Mouse (Mus musculus) cerebellum, postnatal 36 days (tissue): Measurements from ENCODE around the gene Fam57a.

ENCODE experiments used
- DNase-seq, 2 experiments: peaks; one replicate each; pipeline ENCODE4 v3.0.0; 2021 to 2022; ENCODE audit warnings: mixed read lengths in 2 of 2

Gene Fam57a

GRCm38 (mm10) chr11:76179495-76180145, at the start of gene Fam57a, which contains the start of gene Vps53:
Fam57a (plus strand) TSS chr11:76179671.
Vps53 (minus strand) TSS chr11:76179647.
- DNase-seq, result peak; percentile 91 to 93

- no peak for DNase-seq
Measured at GRCm38 (mm10) chr11:76130859-76131258, 48.6 kb upstream of the Fam57a start.

- no peak for DNase-seq
Measured at GRCm38 (mm10) chr11:76135641-76136437, 43.6 kb upstream of the Fam57a start.

GRCm38 (mm10) chr11:76137996-76138395, 41.5 kb upstream of the Fam57a start:
- DNase-seq, result no peak

GRCm38 (mm10) chr11:76144386-76144785, 35.1 kb upstream of the Fam57a start:
- no peak for DNase-seq

- no peak for DNase-seq
Measured at GRCm38 (mm10) chr11:76145169-76145568, 34.3 kb upstream of the Fam57a start.

GRCm38 (mm10) chr11:76146187-76147010, 33.1 kb upstream of the Fam57a start:
- peak; percentile 34 to 39 for DNase-seq

- DNase-seq, result no peak
Measured at GRCm38 (mm10) chr11:76148055-76149008, 31.1 kb upstream of the Fam57a start.

- DNase-seq, result no peak
Measured at GRCm38 (mm10) chr11:76150980-76151379, 28.5 kb upstream of the Fam57a start.

GRCm38 (mm10) chr11:76153236-76153951, 26.1 kb upstream of the Fam57a start:
- DNase-seq, result no peak

- no peak for DNase-seq
Measured at GRCm38 (mm10) chr11:76154200-76154599, 25.3 kb upstream of the Fam57a start.

- no peak for DNase-seq
Measured at GRCm38 (mm10) chr11:76154861-76155260, 24.6 kb upstream of the Fam57a start.

GRCm38 (mm10) chr11:76158375-76158774, 21.1 kb upstream of the Fam57a start:
- DNase-seq, result no peak

GRCm38 (mm10) chr11:76160251-76160650, 19.2 kb upstream of the Fam57a start:
- no peak for DNase-seq

GRCm38 (mm10) chr11:76166657-76167056, 12.8 kb upstream of the Fam57a start:
- no peak for DNase-seq

GRCm38 (mm10) chr11:76167079-76167765, 12.2 kb upstream of the Fam57a start:
- peak; percentile 72 to 86 for DNase-seq

GRCm38 (mm10) chr11:76168976-76169375, 10.5 kb upstream of the Fam57a start:
- DNase-seq, result peak; percentile 52 to 56

- DNase-seq, result peak; percentile 48 to 58
Measured at GRCm38 (mm10) chr11:76170207-76170606, 9.3 kb upstream of the Fam57a start.

- peak in 1 of 2 experiments; percentile 24 for DNase-seq
Measured at GRCm38 (mm10) chr11:76178726-76179494, 561 bp upstream of the Fam57a start.

- DNase-seq, result no peak
Measured at GRCm38 (mm10) chr11:76180146-76180540, 672 bp downstream of the Fam57a start.
